Mouse (Mus musculus) lung, embryonic 16.5 days (tissue): ENCODE results near the gene Ttc28. TPM values are rescaled to one million over a fixed set of nuclear protein-coding genes. Genes with fewer than 3 reads are reported as not detected.

Experiments
- ATAC-seq: fragments of 200-750 bp; cut with Nextera tagmentation; 2 replicates; pipeline ENCODE4 v1.8.0; 2017; ENCODE audit warnings: low read depth, mild to moderate bottlenecking, moderate library complexity
- H3K27ac ChIP-seq: fragments of 300-500 bp; sonication (generic); 2 replicates; pipeline ENCODE4 v1.5.1; 2014; ENCODE audit warnings: mild to moderate bottlenecking, control low read depth, low read length
- H3K27me3 ChIP-seq: fragments of 300-500 bp; sonication (generic); 2 replicates; pipeline ENCODE4 v1.6.1; 2014; ENCODE audit warnings: low read depth, low read length, mixed read lengths; ENCODE audit not compliant: control insufficient read depth, insufficient read depth
- H3K36me3 ChIP-seq: fragments of 300-500 bp; sonication (generic); 2 replicates; pipeline ENCODE4 v1.6.1; 2014; ENCODE audit warnings: low read length; ENCODE audit not compliant: control insufficient read depth, insufficient read depth
- H3K4me1 ChIP-seq: fragments of 300-500 bp; sonication (generic); replicated peaks from 2 replicates; pipeline ENCODE4 v1.6.1; 2014; ENCODE audit warnings: low read length, mixed read lengths; ENCODE audit not compliant: control insufficient read depth, insufficient read depth
- H3K4me2 ChIP-seq: fragments of 300-500 bp; sonication (generic); 2 replicates; pipeline ENCODE4 v1.6.1; 2014; ENCODE audit warnings: low read depth, low read length, control low read depth
- H3K4me3 ChIP-seq: fragments of 300-500 bp; sonication (generic); 2 replicates; pipeline ENCODE4 v1.5.1; 2014; ENCODE audit warnings: mild to moderate bottlenecking, low read length, control low read depth
- H3K9ac ChIP-seq: fragments of 300-500 bp; sonication (generic); 2 replicates; pipeline ENCODE4 v1.6.1; 2014; ENCODE audit warnings: low read length, control low read depth
- H3K9me3 ChIP-seq: fragments of 300-500 bp; sonication (generic); 2 replicates; pipeline ENCODE4 v1.6.1; 2016; ENCODE audit warnings: low read length; ENCODE audit not compliant: control insufficient read depth
- WGBS: fragments of 180-500 bp; shearing (Covaris S2); extraction: QIAGEN DNeasy Blood & Tissue Kit; methylation state at CpG from one replicate; pipeline ENCODE4 v1.1.7; 2014; 5-methylcytosine and 5-hydroxymethylcytosine counted together
- polyA plus RNA-seq: library from polyadenylated mRNA; unstranded; fragments of >200 nt; fragmentation: Nextera tagmentation; extraction: Ambion mirVana; gene quantifications from 2 replicates; pipeline ENCODE4 v1.2.1, GENCODE M21; 2015

The Ttc28 gene
- polyA plus RNA-seq, 1 experiment from 2014 or later, result 8.4 TPM

DNA sequence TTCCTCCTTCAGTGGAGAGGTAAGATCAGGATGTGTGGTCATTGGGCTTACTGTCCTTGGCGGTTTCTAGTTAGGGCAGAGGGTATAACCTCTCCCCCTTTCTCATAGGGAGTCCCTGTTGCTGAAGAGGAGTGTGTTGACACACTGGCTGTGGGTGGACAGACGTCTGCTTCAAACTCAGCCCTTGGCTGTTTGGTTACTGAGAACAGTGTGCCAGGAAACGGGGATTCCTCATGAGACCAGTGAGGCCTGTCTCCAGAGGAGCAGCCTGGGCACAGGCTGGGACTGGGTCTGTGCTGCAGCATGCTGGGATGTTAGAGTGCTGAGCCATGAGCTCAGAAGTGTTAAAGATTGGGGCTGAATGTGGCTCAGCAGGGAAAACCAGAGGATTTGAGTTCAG is 350.1 kb downstream of the Ttc28 start:
- no peak for ATAC-seq
- Histone ChIP-seq H3K9me3 (no peaks in the 10 kb centered on the region), H3K4me3 (no peak overlapping the region), H3K27me3 (no peaks in the 10 kb centered on the region), H3K4me2 (no peak overlapping the region), H3K9ac (no peak overlapping the region), H3K27ac (no peak overlapping the region), H3K36me3 (no peaks in the 10 kb centered on the region; the same call in 1 of the 2 replicates), H3K4me1 (peaks cover 25% of the 10 kb centered on the region)
- 33% methylated on average over 3 of the region's 3 CpGs for WGBS

GRCm38 (mm10) chr5:111231044-111231443 is 351.4 kb downstream of the Ttc28 start:
- no peak overlapping the region for H3K27ac ChIP-seq
- 75% methylated on average over 13 of the region's 13 CpGs for WGBS
- no peaks in the 10 kb centered on the region for H3K9me3 ChIP-seq
- H3K4me1 ChIP-seq, result peaks cover 28% of the 10 kb centered on the region
- no peaks in the 10 kb centered on the region for H3K27me3 ChIP-seq
- H3K36me3 ChIP-seq, result no peaks in the 10 kb centered on the region; the same call in 1 of the 2 replicates
- no peak for ATAC-seq
- no peak overlapping the region for H3K9ac ChIP-seq
- H3K4me2 ChIP-seq, result no peak overlapping the region
- H3K4me3 ChIP-seq, result no peak overlapping the region

DNA sequence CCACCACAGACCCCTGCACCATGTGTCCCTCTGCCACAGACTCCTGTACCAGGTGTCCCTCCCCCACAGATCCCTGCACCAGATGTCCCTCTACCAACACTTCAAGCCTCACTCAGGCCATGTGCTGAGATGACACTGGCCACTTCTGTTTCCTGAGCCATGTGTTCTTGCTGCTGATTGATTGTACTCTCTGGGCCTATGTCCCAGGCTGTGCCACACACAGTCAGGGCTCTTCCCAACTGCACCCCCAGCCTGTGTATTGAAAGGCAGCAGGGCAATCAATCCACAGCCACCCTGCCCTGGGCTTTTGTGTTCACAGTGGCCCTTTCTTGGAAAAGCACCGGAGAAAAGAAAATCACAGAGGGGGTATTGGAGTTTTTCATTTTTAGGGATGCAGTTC is 352.2 kb downstream of the Ttc28 start:
- no peak for ATAC-seq
- no peaks in the 10 kb centered on the region; the same call in 1 of the 2 replicates for H3K36me3 ChIP-seq
- 87% methylated on average over 1 of the region's 1 CpGs for WGBS
- H3K27ac ChIP-seq, result no peak overlapping the region
- no peaks in the 10 kb centered on the region for H3K9me3 ChIP-seq
- peaks cover 28% of the 10 kb centered on the region for H3K4me1 ChIP-seq
- H3K9ac ChIP-seq, result no peak overlapping the region
- H3K4me3 ChIP-seq, result no peak overlapping the region
- H3K27me3 ChIP-seq, result no peaks in the 10 kb centered on the region
- no peak overlapping the region for H3K4me2 ChIP-seq

DNA sequence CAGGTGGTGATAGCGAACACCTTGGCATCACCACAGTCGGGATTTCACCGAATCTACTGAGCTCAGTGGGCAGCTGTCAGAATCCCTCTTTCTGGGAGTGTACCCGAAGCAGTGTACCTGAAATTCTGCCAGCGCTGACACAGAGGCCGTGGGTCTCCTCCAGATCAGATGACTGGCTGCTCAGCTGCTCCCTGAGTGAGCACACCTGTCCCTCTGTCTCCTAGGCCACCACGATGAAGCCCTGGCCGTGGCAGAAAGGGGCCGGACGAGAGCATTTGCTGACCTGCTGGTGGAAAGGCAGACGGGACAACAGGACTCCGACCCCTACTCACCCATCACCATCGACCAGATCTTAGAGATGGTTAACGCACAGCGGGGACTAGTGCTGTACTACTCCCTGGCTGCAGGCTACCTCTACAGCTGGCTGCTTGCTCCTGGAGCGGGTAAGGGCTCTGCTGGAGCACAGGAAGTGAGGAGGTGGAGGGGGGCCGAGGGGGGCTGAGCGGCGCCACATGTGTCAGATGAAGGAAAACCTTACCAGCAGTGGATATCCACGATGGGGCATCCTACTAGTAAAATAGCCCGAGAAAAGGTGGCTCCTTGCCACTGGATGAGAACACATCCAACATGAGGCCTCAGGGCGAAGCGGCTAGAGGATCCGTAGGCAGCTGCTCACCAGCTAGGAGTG is 353.6 kb downstream of the Ttc28 start:
- Histone ChIP-seq H3K9me3 (no peaks in the 10 kb centered on the region), H3K36me3 (no peaks in the 10 kb centered on the region; the same call in 1 of the 2 replicates), H3K9ac (no peak overlapping the region), H3K27ac (no peak overlapping the region), H3K4me3 (no peak overlapping the region), H3K27me3 (no peaks in the 10 kb centered on the region), H3K4me2 (no peak overlapping the region), H3K4me1 (peaks cover 15% of the 10 kb centered on the region)
- ATAC-seq, result no peak
- 61% methylated on average over 24 of the region's 24 CpGs for WGBS

DNA sequence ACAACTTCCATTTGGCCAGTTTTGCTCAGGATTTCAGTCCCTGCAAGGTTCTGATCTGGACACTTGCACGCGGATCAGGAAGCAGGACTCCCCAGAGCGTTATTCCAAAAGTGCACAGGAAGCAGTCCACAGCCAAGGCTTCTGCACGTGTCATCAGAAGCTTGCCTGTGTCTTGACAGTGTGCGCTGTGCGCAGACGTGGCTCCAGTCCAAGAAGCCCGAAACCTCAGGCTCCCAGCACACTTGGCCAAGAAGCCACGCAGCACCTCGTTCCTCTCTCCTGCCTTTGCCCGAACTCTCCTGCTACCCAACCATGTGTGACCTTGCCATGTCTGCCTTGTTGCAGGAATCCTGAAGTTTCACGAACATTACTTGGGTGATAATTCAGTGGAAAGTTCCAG is 355.5 kb downstream of the Ttc28 start:
- Histone ChIP-seq H3K4me2 (no peak overlapping the region), H3K9me3 (no peaks in the 10 kb centered on the region), H3K36me3 (no peaks in the 10 kb centered on the region; the same call in 1 of the 2 replicates), H3K9ac (no peak overlapping the region), H3K27ac (no peak overlapping the region), H3K4me3 (no peak overlapping the region), H3K27me3 (no peaks in the 10 kb centered on the region), H3K4me1 (peaks cover 3% of the 10 kb centered on the region; the same call in 1 of the 2 replicates)
- peak; percentile 65 for ATAC-seq
- WGBS, result 47% methylated on average over 12 of the region's 12 CpGs

DNA sequence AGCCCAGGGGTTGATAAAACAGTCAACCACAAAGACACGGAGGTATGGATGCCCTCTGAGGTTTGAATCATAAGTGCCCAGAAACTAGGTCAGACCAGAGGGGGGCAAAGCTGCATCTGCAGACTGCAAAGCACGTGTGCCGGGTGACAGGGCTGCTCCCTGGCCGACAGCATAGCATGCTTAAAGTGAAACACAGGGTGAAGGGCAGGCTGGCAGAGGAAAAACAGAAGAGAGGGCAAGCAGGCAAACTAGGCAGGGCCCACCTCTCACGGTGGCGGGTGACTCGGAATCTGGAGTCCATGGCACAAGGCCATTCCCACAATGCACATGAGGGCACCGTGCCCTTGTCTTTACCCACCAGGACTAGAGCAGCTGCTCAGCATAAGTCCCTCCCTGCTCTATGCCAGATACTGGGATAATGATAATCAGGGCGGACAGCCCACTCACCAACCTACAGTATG is 357.6 kb downstream of the Ttc28 start:
- Histone ChIP-seq H3K9me3 (no peaks in the 10 kb centered on the region), H3K4me1 (peaks cover 3% of the 10 kb centered on the region; the same call in 1 of the 2 replicates), H3K36me3 (no peaks in the 10 kb centered on the region), H3K9ac (no peak overlapping the region), H3K4me2 (no peak overlapping the region), H3K27ac (no peak overlapping the region), H3K27me3 (no peaks in the 10 kb centered on the region), H3K4me3 (no peak overlapping the region)
- 89% methylated on average over 9 of the region's 9 CpGs for WGBS
- ATAC-seq, result no peak

- peak; percentile 32; the same call in 1 of the 2 replicates for ATAC-seq
Measured at GRCm38 (mm10) chr5:111239223-111239622, 359.6 kb downstream of the Ttc28 start.

GRCm38 (mm10) chr5:111243447-111244040 is 363.9 kb downstream of the Ttc28 start:
- peak; percentile 47 for ATAC-seq
- Histone ChIP-seq H3K4me1 (no peaks in the 10 kb centered on the region), H3K36me3 (no peaks in the 10 kb centered on the region), H3K9me3 (no peaks in the 10 kb centered on the region), H3K4me3 (no peak overlapping the region), H3K27me3 (no peaks in the 10 kb centered on the region), H3K4me2 (no peak overlapping the region), H3K9ac (no peak overlapping the region), H3K27ac (no peak overlapping the region)
- WGBS, result 29% methylated on average over 14 of the region's 14 CpGs

More at GRCm38 (mm10) chr5:111239223-111239622, 359.6 kb downstream of the Ttc28 start:
- H3K4me2 ChIP-seq, result no peak overlapping the region
- H3K4me1 ChIP-seq, result peaks cover 3% of the 10 kb centered on the region; the same call in 1 of the 2 replicates
- no peaks in the 10 kb centered on the region for H3K27me3 ChIP-seq
- H3K27ac ChIP-seq, result no peak overlapping the region
- WGBS, result 39% methylated on average over 7 of the region's 7 CpGs
- no peak overlapping the region for H3K4me3 ChIP-seq
- H3K9ac ChIP-seq, result no peak overlapping the region
- no peaks in the 10 kb centered on the region for H3K36me3 ChIP-seq
- no peaks in the 10 kb centered on the region for H3K9me3 ChIP-seq

GRCm38 (mm10) chr5:111244061-111244460 is 364.5 kb downstream of the Ttc28 start:
- 54% methylated on average over 9 of the region's 9 CpGs for WGBS
- ATAC-seq, result no peak
- Histone ChIP-seq H3K9me3 (no peaks in the 10 kb centered on the region), H3K27me3 (no peaks in the 10 kb centered on the region), H3K27ac (no peak overlapping the region), H3K4me2 (no peak overlapping the region), H3K9ac (no peak overlapping the region), H3K4me3 (no peak overlapping the region), H3K36me3 (no peaks in the 10 kb centered on the region), H3K4me1 (no peaks in the 10 kb centered on the region)
